Mouse (Mus musculus) embryonic facial prominence, embryonic 15.5 days (tissue): ENCODE data around the gene Gpha2. TPM values are rescaled to one million over a fixed set of nuclear protein-coding genes. Genes with fewer than 3 reads are reported as not detected.

Experiments used
- ATAC-seq: fragments of 200-750 bp; cut with Nextera tagmentation; 2 replicates; pipeline ENCODE4 v1.8.0; 2017; ENCODE audit warnings: low read depth, moderate TSS enrichment; ENCODE audit not compliant: insufficient number of reproducible peaks, low FRiP score, low TSS enrichment
- H3K27ac ChIP-seq: fragments of 300-500 bp; sonication (generic); replicated peaks from 2 replicates; pipeline ENCODE4 v1.5.1; 2015; ENCODE audit warnings: mild to moderate bottlenecking, inconsistent platforms
- H3K27me3 ChIP-seq: fragments of 300-500 bp; sonication (generic); 2 replicates; pipeline ENCODE4 v1.6.1; 2015; ENCODE audit warnings: inconsistent platforms
- H3K36me3 ChIP-seq: fragments of 300-500 bp; sonication (generic); 2 replicates; pipeline ENCODE4 v1.6.1; 2015; ENCODE audit warnings: mild to moderate bottlenecking, inconsistent platforms
- H3K4me1 ChIP-seq: fragments of 300-500 bp; sonication (generic); 2 replicates; pipeline ENCODE4 v1.6.1; 2015; ENCODE audit warnings: inconsistent platforms
- H3K4me2 ChIP-seq: fragments of 300-500 bp; sonication (generic); replicated peaks from 2 replicates; pipeline ENCODE4 v1.6.1; 2015; ENCODE audit warnings: mild to moderate bottlenecking, inconsistent platforms
- H3K4me3 ChIP-seq: fragments of 300-500 bp; sonication (generic); replicated peaks from 2 replicates; pipeline ENCODE4 v1.5.1; 2015; ENCODE audit warnings: mild to moderate bottlenecking, inconsistent platforms
- H3K9ac ChIP-seq: fragments of 300-500 bp; sonication (generic); 2 replicates; pipeline ENCODE4 v1.6.1; 2015; ENCODE audit warnings: inconsistent platforms
- H3K9me3 ChIP-seq: fragments of 300-500 bp; sonication (generic); replicated peaks from 2 replicates; pipeline ENCODE4 v1.6.1; 2016; ENCODE audit warnings: inconsistent platforms
- WGBS: fragments of 180-500 bp; shearing (Covaris S2); methylation state at CpG from one replicate; pipeline ENCODE4 v1.1.7; 2015; 5-methylcytosine and 5-hydroxymethylcytosine counted together
- polyA plus RNA-seq: library from polyadenylated mRNA; unstranded; fragments of >200 nt; fragmentation: Nextera tagmentation; extraction: Ambion mirVana; gene quantifications from 2 replicates; pipeline ENCODE4 v1.2.1, GENCODE M21; 2015

Gene Gpha2
- polyA plus RNA-seq, 1 experiment from 2014 or later, result 3.3 TPM

- 0% methylated on average over 4 of the region's 4 CpGs for WGBS
- Histone ChIP-seq H3K36me3 (peaks cover 28% of the 10 kb centered on the region), H3K9ac (peak overlapping the region; percentile 67), H3K27ac (peak overlapping the region; percentile 55), H3K4me1 (peaks cover 13% of the 10 kb centered on the region), H3K4me3 (peak overlapping the region; percentile 91), H3K4me2 (peak overlapping the region; percentile 85), H3K27me3 (no peaks in the 10 kb centered on the region), H3K9me3 (no peaks in the 10 kb centered on the region)
- ATAC-seq, result no peak
Measured at GRCm38 (mm10) chr19:6242281-6242680, 16.1 kb downstream of the Gpha2 start.

- no peak for ATAC-seq
- Histone ChIP-seq H3K9me3 (no peaks in the 10 kb centered on the region), H3K4me3 (no peak overlapping the region), H3K9ac (no peak overlapping the region), H3K4me2 (no peak overlapping the region), H3K4me1 (peaks cover 13% of the 10 kb centered on the region), H3K27ac (no peak overlapping the region), H3K27me3 (no peaks in the 10 kb centered on the region), H3K36me3 (peaks cover 38% of the 10 kb centered on the region)
- 69% methylated on average over 5 of the region's 5 CpGs for WGBS
Measured at GRCm38 (mm10) chr19:6243226-6243625, 17.0 kb downstream of the Gpha2 start.

GRCm38 (mm10) chr19:6245806-6246205 lies 19.6 kb downstream of the Gpha2 start:
- H3K27ac ChIP-seq, result no peak overlapping the region
- H3K4me1 ChIP-seq, result peaks cover 13% of the 10 kb centered on the region
- H3K4me2 ChIP-seq, result no peak overlapping the region
- H3K9me3 ChIP-seq, result no peaks in the 10 kb centered on the region
- WGBS, result 46% methylated on average over 1 of the region's 1 CpGs
- no peak overlapping the region for H3K4me3 ChIP-seq
- H3K9ac ChIP-seq, result no peak overlapping the region
- peaks cover 53% of the 10 kb centered on the region for H3K36me3 ChIP-seq
- no peaks in the 10 kb centered on the region for H3K27me3 ChIP-seq
- ATAC-seq, result no peak

- Histone ChIP-seq H3K27ac (no peak overlapping the region), H3K9me3 (no peaks in the 10 kb centered on the region), H3K4me3 (no peak overlapping the region), H3K4me1 (peaks cover 6% of the 10 kb centered on the region), H3K9ac (no peak overlapping the region), H3K4me2 (no peak overlapping the region), H3K36me3 (peaks cover 69% of the 10 kb centered on the region), H3K27me3 (no peaks in the 10 kb centered on the region)
- no peak for ATAC-seq
- WGBS, result 92% methylated on average over 29 of the region's 29 CpGs
Measured at GRCm38 (mm10) chr19:6247526-6248300, 21.5 kb downstream of the Gpha2 start.

- Histone ChIP-seq H3K4me2 (no peak overlapping the region), H3K4me1 (no peaks in the 10 kb centered on the region), H3K36me3 (peaks cover 87% of the 10 kb centered on the region), H3K27ac (no peak overlapping the region), H3K27me3 (no peaks in the 10 kb centered on the region), H3K9ac (no peak overlapping the region), H3K4me3 (no peak overlapping the region), H3K9me3 (no peaks in the 10 kb centered on the region)
- ATAC-seq, result no peak
- WGBS, result 88% methylated on average over 4 of the region's 4 CpGs
Measured at GRCm38 (mm10) chr19:6253021-6253420, 26.8 kb downstream of the Gpha2 start.

GRCm38 (mm10) chr19:6260428-6260827 lies 34.2 kb downstream of the Gpha2 start:
- Histone ChIP-seq H3K36me3 (peaks cover 64% of the 10 kb centered on the region), H3K4me3 (no peak overlapping the region), H3K9ac (no peak overlapping the region), H3K27ac (no peak overlapping the region), H3K4me1 (no peaks in the 10 kb centered on the region), H3K27me3 (no peaks in the 10 kb centered on the region), H3K4me2 (no peak overlapping the region), H3K9me3 (no peaks in the 10 kb centered on the region)
- no peak for ATAC-seq
- WGBS, result 67% methylated on average over 2 of the region's 2 CpGs

GRCm38 (mm10) chr19:6260946-6261345 lies 34.8 kb downstream of the Gpha2 start:
- no peak for ATAC-seq
- H3K27ac ChIP-seq, result no peak overlapping the region
- H3K36me3 ChIP-seq, result peaks cover 59% of the 10 kb centered on the region
- no peak overlapping the region for H3K4me2 ChIP-seq
- no peaks in the 10 kb centered on the region for H3K9me3 ChIP-seq
- H3K4me3 ChIP-seq, result no peak overlapping the region
- H3K9ac ChIP-seq, result no peak overlapping the region
- no peaks in the 10 kb centered on the region for H3K4me1 ChIP-seq
- no peaks in the 10 kb centered on the region for H3K27me3 ChIP-seq
- WGBS, result 81% methylated on average over 4 of the region's 4 CpGs

GRCm38 (mm10) chr19:6261379-6261778 lies 35.2 kb downstream of the Gpha2 start:
- Histone ChIP-seq H3K4me2 (no peak overlapping the region), H3K36me3 (peaks cover 55% of the 10 kb centered on the region), H3K4me3 (no peak overlapping the region), H3K27me3 (no peaks in the 10 kb centered on the region), H3K27ac (no peak overlapping the region), H3K9ac (no peak overlapping the region), H3K4me1 (no peaks in the 10 kb centered on the region), H3K9me3 (no peaks in the 10 kb centered on the region)
- ATAC-seq, result no peak
- 90% methylated on average over 14 of the region's 14 CpGs for WGBS

- no peak for ATAC-seq
- WGBS, result 63% methylated on average over 7 of the region's 7 CpGs
Measured at GRCm38 (mm10) chr19:6262222-6262621, 36.0 kb downstream of the Gpha2 start.

GRCm38 (mm10) chr19:6262839-6263433 lies 36.8 kb downstream of the Gpha2 start:
- Histone ChIP-seq H3K9me3 (no peaks in the 10 kb centered on the region), H3K4me3 (no peak overlapping the region), H3K36me3 (peaks cover 39% of the 10 kb centered on the region), H3K27me3 (no peaks in the 10 kb centered on the region), H3K9ac (no peak overlapping the region), H3K27ac (no peak overlapping the region), H3K4me1 (no peaks in the 10 kb centered on the region), H3K4me2 (no peak overlapping the region)
- WGBS, result 93% methylated on average over 8 of the region's 8 CpGs
- ATAC-seq, result no peak

More at GRCm38 (mm10) chr19:6262222-6262621, 36.0 kb downstream of the Gpha2 start:
- no peaks in the 10 kb centered on the region for H3K9me3 ChIP-seq
- no peak overlapping the region for H3K9ac ChIP-seq
- H3K4me1 ChIP-seq, result no peaks in the 10 kb centered on the region
- no peaks in the 10 kb centered on the region for H3K27me3 ChIP-seq
- no peak overlapping the region for H3K27ac ChIP-seq
- no peak overlapping the region for H3K4me3 ChIP-seq
- H3K36me3 ChIP-seq, result peaks cover 46% of the 10 kb centered on the region
- H3K4me2 ChIP-seq, result no peak overlapping the region

GRCm38 (mm10) chr19:6264200-6264599 lies 38.0 kb downstream of the Gpha2 start:
- 68% methylated on average over 9 of the region's 9 CpGs for WGBS
- peaks cover 27% of the 10 kb centered on the region for H3K36me3 ChIP-seq
- H3K4me2 ChIP-seq, result no peak overlapping the region
- no peak overlapping the region for H3K27ac ChIP-seq
- ATAC-seq, result no peak
- peaks cover 4% of the 10 kb centered on the region for H3K4me1 ChIP-seq
- no peaks in the 10 kb centered on the region for H3K27me3 ChIP-seq
- H3K9me3 ChIP-seq, result no peaks in the 10 kb centered on the region
- H3K9ac ChIP-seq, result no peak overlapping the region
- no peak overlapping the region for H3K4me3 ChIP-seq

- Histone ChIP-seq H3K9me3 (no peaks in the 10 kb centered on the region), H3K36me3 (peaks cover 23% of the 10 kb centered on the region), H3K27me3 (no peaks in the 10 kb centered on the region), H3K4me1 (peaks cover 4% of the 10 kb centered on the region), H3K4me2 (no peak overlapping the region), H3K27ac (no peak overlapping the region), H3K9ac (no peak overlapping the region), H3K4me3 (no peak overlapping the region)
- 80% methylated on average over 8 of the region's 8 CpGs for WGBS
- no peak for ATAC-seq
Measured at GRCm38 (mm10) chr19:6264945-6265344, 38.8 kb downstream of the Gpha2 start.
